Mouse (Mus musculus): ENCODE results near the gene Bckdk.
"Not testable (repeated sequence)": the region's sequence is repeated elsewhere in the genome, so short reads cannot be mapped to it uniquely, and the experiment has no call there.

Gene Bckdk

GRCm38 (mm10) chr7:127894480-127894879 lies 9.4 kb upstream of the Bckdk start:
- in situ Hi-C loops (cut with MboI; ENCODE audit: low pct_unique_long_range_greater_than_20kb in 1 of 2, low sequenced_read_pairs in 2 of 2, unreplicated experiment in 1 of 2) = no loop called here

- in situ Hi-C loops (cut with MboI; ENCODE audit: low pct_unique_long_range_greater_than_20kb in 1 of 2, low sequenced_read_pairs in 2 of 2, unreplicated experiment in 1 of 2) = no loop called here
Observed at GRCm38 (mm10) chr7:127895442-127895841, 8.4 kb upstream of the Bckdk start, which contains the start of the genes Gm21974 and Vkorc1. Gene Gm21974, minus strand, starts transcription at chr7:127895454. Gene Vkorc1, minus strand, starts transcription at chr7:127895617.

GRCm38 (mm10) chr7:127895891-127896290 lies 8.0 kb upstream of the Bckdk start:
- in situ Hi-C loops (cut with MboI; ENCODE audit: low pct_unique_long_range_greater_than_20kb in 1 of 2, low sequenced_read_pairs in 2 of 2, unreplicated experiment in 1 of 2) = not testable (repeated sequence)

GRCm38 (mm10) chr7:127896384-127896783 lies 7.5 kb upstream of the Bckdk start:
- in situ Hi-C loops (cut with MboI; ENCODE audit: low pct_unique_long_range_greater_than_20kb in 1 of 2, low sequenced_read_pairs in 2 of 2, unreplicated experiment in 1 of 2) = no loop called here

- in situ Hi-C loops (cut with MboI; ENCODE audit: low pct_unique_long_range_greater_than_20kb in 1 of 2, low sequenced_read_pairs in 2 of 2, unreplicated experiment in 1 of 2) = no loop called here
Observed at GRCm38 (mm10) chr7:127897542-127897941, 6.3 kb upstream of the Bckdk start.

- in situ Hi-C loops (cut with MboI; ENCODE audit: low pct_unique_long_range_greater_than_20kb in 1 of 2, low sequenced_read_pairs in 2 of 2, unreplicated experiment in 1 of 2) = no loop called here
Observed at GRCm38 (mm10) chr7:127898179-127898956, 5.5 kb upstream of the Bckdk start.

GRCm38 (mm10) chr7:127899997-127900396 lies 3.9 kb upstream of the Bckdk start:
- in situ Hi-C loops (cut with MboI; ENCODE audit: low pct_unique_long_range_greater_than_20kb in 1 of 2, low sequenced_read_pairs in 2 of 2, unreplicated experiment in 1 of 2) = no loop called here

- in situ Hi-C loops (cut with MboI; ENCODE audit: low pct_unique_long_range_greater_than_20kb in 1 of 2, low sequenced_read_pairs in 2 of 2, unreplicated experiment in 1 of 2) = no loop called here
Observed at GRCm38 (mm10) chr7:127901772-127902171, 2.1 kb upstream of the Bckdk start.

- in situ Hi-C loops (cut with MboI; ENCODE audit: low pct_unique_long_range_greater_than_20kb in 1 of 2, low sequenced_read_pairs in 2 of 2, unreplicated experiment in 1 of 2) = no loop called here
Observed at GRCm38 (mm10) chr7:127907939-127908338, 4.1 kb downstream of the Bckdk start.

GRCm38 (mm10) chr7:127908656-127909055 lies 4.8 kb downstream of the Bckdk start:
- in situ Hi-C loops (cut with MboI; ENCODE audit: low pct_unique_long_range_greater_than_20kb in 1 of 2, low sequenced_read_pairs in 2 of 2, unreplicated experiment in 1 of 2) = no loop called here

- in situ Hi-C loops (cut with MboI; ENCODE audit: low pct_unique_long_range_greater_than_20kb in 1 of 2, low sequenced_read_pairs in 2 of 2, unreplicated experiment in 1 of 2) = no loop called here
Observed at GRCm38 (mm10) chr7:127912190-127912871, 8.4 kb downstream of the Bckdk start, which contains the start of gene Kat8. Gene Kat8, plus strand, starts transcription at chr7:127912516.

- in situ Hi-C loops (cut with MboI; ENCODE audit: low pct_unique_long_range_greater_than_20kb in 1 of 2, low sequenced_read_pairs in 2 of 2, unreplicated experiment in 1 of 2) = no loop called here
Observed at GRCm38 (mm10) chr7:127912938-127913337, 9.1 kb downstream of the Bckdk start.

GRCm38 (mm10) chr7:127915293-127915692 lies 11.4 kb downstream of the Bckdk start:
- in situ Hi-C loops (cut with MboI; ENCODE audit: low pct_unique_long_range_greater_than_20kb in 1 of 2, low sequenced_read_pairs in 2 of 2, unreplicated experiment in 1 of 2) = no loop called here

GRCm38 (mm10) chr7:127918203-127918602 lies 14.3 kb downstream of the Bckdk start:
- in situ Hi-C loops (cut with MboI; ENCODE audit: low pct_unique_long_range_greater_than_20kb in 1 of 2, low sequenced_read_pairs in 2 of 2, unreplicated experiment in 1 of 2) = no loop called here

GRCm38 (mm10) chr7:127919290-127919689 lies 15.4 kb downstream of the Bckdk start:
- in situ Hi-C loops (cut with MboI; ENCODE audit: low pct_unique_long_range_greater_than_20kb in 1 of 2, low sequenced_read_pairs in 2 of 2, unreplicated experiment in 1 of 2) = no loop called here

- in situ Hi-C loops (cut with MboI; ENCODE audit: low pct_unique_long_range_greater_than_20kb in 1 of 2, low sequenced_read_pairs in 2 of 2, unreplicated experiment in 1 of 2) = no loop called here
Observed at GRCm38 (mm10) chr7:127921516-127921915, 17.6 kb downstream of the Bckdk start.

GRCm38 (mm10) chr7:127922451-127923275 lies 18.8 kb downstream of the Bckdk start:
- in situ Hi-C loops (cut with MboI; ENCODE audit: low pct_unique_long_range_greater_than_20kb in 1 of 2, low sequenced_read_pairs in 2 of 2, unreplicated experiment in 1 of 2) = no loop called here

- in situ Hi-C loops (cut with MboI; ENCODE audit: low pct_unique_long_range_greater_than_20kb in 1 of 2, low sequenced_read_pairs in 2 of 2, unreplicated experiment in 1 of 2) = no loop called here
Observed at GRCm38 (mm10) chr7:127923714-127924113, 19.8 kb downstream of the Bckdk start.

GRCm38 (mm10) chr7:127925252-127925651 lies 21.4 kb downstream of the Bckdk start:
- in situ Hi-C loops (cut with MboI; ENCODE audit: low pct_unique_long_range_greater_than_20kb in 1 of 2, low sequenced_read_pairs in 2 of 2, unreplicated experiment in 1 of 2) = no loop called here

All from mouse embryonic stem cell (cell line).